Mouse (Mus musculus) olfactory bulb, adult 2 months (tissue): ENCODE results near the gene Hrasls5.

Experiments
- CTCF ChIP-seq: fragments of 200-500 bp; IDR thresholded peaks from 2 replicates; pipeline ENCODE4 v1.5.1; 2012; ENCODE audit warnings: low read depth, mild to moderate bottlenecking, low read length, moderate library complexity; ENCODE audit not compliant: insufficient read depth
- POLR2A ChIP-seq: fragments of 200-500 bp; IDR thresholded peaks from 2 replicates; pipeline ENCODE4 v1.6.1; 2012; ENCODE audit warnings: mild to moderate bottlenecking, low read depth, low read length, moderate library complexity; ENCODE audit not compliant: insufficient read depth

- TF ChIP-seq CTCF (no peak), POLR2A (no peak)
Observed at GRCm38 (mm10) chr19:7672033-7672432, 59.7 kb downstream of the Hrasls5 start.
